Mouse (Mus musculus): ENCODE measurements around the gene Car9. TPM values are rescaled to one million over a fixed set of nuclear protein-coding genes. Genes with fewer than 3 reads are reported as not detected.

Car9 gene
- polyA plus RNA-seq, 1 experiment from 2014 or later = not detected

DNA sequence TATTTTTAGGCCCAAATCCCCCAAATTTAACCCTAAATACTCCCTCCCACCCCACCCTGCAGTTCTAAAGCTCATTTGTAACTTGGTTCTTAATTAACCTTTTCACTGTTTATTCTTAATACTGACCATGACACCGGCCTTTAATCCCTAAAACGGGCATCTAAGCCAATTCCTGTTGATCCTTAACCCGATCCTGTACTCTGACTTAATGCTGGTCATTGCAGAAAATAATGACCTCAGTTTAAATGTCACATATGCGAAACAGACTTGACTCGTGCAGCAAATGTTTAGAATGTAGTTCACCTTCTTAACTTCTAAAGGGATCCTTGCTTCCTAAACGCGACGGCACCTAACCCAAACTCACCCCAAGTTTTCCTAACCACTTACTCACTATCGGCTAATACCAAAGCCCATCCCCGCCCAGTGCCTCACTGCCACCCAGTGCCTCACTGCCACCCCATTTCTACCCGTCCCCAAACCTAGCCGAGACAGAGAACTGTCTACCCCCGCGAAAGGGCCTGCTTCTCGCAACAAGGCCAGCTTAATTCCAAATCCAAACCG is 54.8 kb downstream of the Car9 start:
- peak overlapping the region; percentile 80 for H3K4me2 ChIP-seq (ENCODE audit: low read depth, low read length)
- peak overlapping the region; percentile 71 for H3K9ac ChIP-seq (replicated peaks; ENCODE audit: low read depth, low read length)
- peaks cover 15% of the 10 kb centered on the region for H3K36me3 ChIP-seq (ENCODE audit: control insufficient read depth, insufficient read depth, low read length)
- H3K4me3 ChIP-seq (ENCODE audit: low read depth, low read length) = peak overlapping the region; percentile 63
- WGBS = 3% methylated on average over 16 of the region's 16 CpGs
- ATAC-seq (ENCODE audit: low read depth) = no peak; the same call in 1 of the 2 replicates
- peak overlapping the region; percentile 95 for H3K27ac ChIP-seq (ENCODE audit: low read depth, low read length)
- H3K9me3 ChIP-seq (ENCODE audit: control insufficient read depth, low read length) = no peaks in the 10 kb centered on the region
- H3K27me3 ChIP-seq (ENCODE audit: control insufficient read depth, insufficient read depth, low read length) = no peaks in the 10 kb centered on the region
- H3K4me1 ChIP-seq (ENCODE audit: control insufficient read depth, insufficient read depth, low read length) = peaks cover 32% of the 10 kb centered on the region

DNA sequence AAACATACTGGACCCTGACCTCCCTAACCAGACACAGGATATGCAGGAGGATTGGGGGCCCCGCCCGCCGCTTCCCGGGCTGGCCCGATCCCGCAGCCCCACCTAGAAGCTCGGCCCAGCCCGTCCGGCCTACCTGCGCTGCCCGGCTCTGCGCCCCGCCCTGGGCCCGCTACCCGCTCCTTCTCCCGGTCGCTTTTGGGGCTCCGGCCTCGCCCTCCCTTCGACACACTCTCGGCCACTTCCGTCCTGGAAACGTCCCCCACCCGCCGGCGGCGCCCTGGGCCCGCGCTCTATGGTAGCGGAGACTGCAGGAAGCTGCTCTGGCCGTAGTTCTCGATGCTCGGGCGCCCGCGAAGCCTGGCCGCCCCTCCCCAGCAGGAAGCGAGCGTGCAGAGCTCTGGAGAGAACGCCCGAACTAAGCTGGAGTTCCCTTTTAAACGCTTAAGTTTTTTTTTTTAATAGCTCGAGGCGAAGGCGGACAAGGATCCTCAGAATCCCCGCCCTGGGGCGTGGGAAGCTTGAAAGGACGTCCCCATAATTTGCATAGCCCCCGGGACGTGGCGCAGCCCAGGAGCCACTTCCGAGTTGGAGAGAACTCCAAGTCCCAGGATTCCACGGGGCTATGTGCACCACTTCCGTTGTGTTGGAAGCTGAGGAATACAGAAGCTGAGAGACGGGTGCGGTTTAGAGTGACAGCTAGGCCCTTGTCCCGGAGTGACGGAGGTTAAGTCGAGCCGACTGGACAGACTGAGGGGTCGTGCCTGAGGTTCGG is 55.4 kb downstream of the Car9 start, which contains the start of the genes Creb3 and Tln1:
Gene Creb3 (plus strand): TSS at position 336 of the 772 bp plus-strand sequence.
Gene Tln1 (minus strand): TSS at position 695 of the 772 bp plus-strand sequence.
- Histone ChIP-seq H3K27me3 (ENCODE audit: control insufficient read depth, insufficient read depth, low read length) (no peaks in the 10 kb centered on the region), H3K9ac (replicated peaks; ENCODE audit: low read depth, low read length) (peak within 1 kb of the TSS; percentile 71), H3K4me2 (ENCODE audit: low read depth, low read length) (peak within 1 kb of the TSS; percentile 95), H3K27ac (ENCODE audit: low read depth, low read length) (peak within 1 kb of the TSS; percentile 95), H3K9me3 (ENCODE audit: control insufficient read depth, low read length) (no peaks in the 10 kb centered on the region), H3K4me3 (ENCODE audit: low read depth, low read length) (peak within 1 kb of the TSS; percentile 63), H3K36me3 (ENCODE audit: control insufficient read depth, insufficient read depth, low read length) (peaks cover 22% of the 10 kb centered on the region), H3K4me1 (ENCODE audit: control insufficient read depth, insufficient read depth, low read length) (peaks cover 32% of the 10 kb centered on the region)
- under 1% methylated on average over 62 of the region's 62 CpGs for WGBS
- peak; percentile 97 for ATAC-seq (ENCODE audit: low read depth)

DNA sequence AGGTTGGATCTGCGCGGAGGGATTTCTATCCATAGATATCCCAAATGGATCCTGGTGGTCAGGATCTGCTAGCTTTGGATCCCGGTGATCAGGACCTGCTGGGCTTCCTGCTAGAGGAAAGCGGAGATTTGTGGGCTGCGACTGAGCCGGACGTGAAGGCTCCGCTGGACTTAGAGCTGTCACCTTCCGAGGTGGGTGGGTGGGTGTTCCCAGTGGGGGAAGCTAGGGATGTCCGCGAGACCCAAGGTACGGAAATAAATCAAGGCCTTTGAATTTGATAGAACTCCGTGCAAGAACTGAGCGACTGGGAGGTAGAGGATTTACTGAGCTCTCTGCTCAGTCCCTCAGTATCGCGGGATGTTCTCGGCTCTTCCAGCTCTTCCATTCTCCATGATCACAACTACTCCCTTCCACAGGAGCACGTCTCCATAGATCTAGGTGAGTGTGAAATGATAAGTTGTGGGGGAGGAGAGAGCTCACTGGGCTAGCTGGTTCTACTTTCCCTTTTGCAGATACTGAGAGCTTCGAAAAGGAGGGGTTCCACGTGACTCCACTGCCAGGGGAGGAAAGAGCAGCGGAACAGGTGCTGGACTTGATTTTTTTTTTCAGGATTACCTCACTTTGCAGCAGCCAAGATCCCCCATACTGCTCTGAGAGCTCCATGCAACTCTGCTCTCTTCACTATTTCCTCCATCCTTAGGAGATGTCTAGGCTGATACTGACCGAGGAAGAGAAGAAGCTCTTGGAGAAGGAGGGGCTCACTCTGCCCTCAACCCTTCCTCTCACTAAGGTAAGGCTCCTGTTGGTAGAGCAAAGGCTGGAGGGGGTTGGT is 56.2 kb downstream of the Car9 start:
- Histone ChIP-seq H3K4me1 (ENCODE audit: control insufficient read depth, insufficient read depth, low read length) (peaks cover 32% of the 10 kb centered on the region), H3K27me3 (ENCODE audit: control insufficient read depth, insufficient read depth, low read length) (no peaks in the 10 kb centered on the region), H3K4me2 (ENCODE audit: low read depth, low read length) (peak overlapping the region; percentile 95), H3K36me3 (ENCODE audit: control insufficient read depth, insufficient read depth, low read length) (peaks cover 29% of the 10 kb centered on the region), H3K4me3 (ENCODE audit: low read depth, low read length) (peak overlapping the region; percentile 63), H3K27ac (ENCODE audit: low read depth, low read length) (peak overlapping the region; percentile 95), H3K9me3 (ENCODE audit: control insufficient read depth, low read length) (no peaks in the 10 kb centered on the region), H3K9ac (replicated peaks; ENCODE audit: low read depth, low read length) (peak overlapping the region; percentile 71)
- 9% methylated on average over 22 of the region's 22 CpGs for WGBS
- ATAC-seq (ENCODE audit: low read depth) = no peak; the same call in 1 of the 2 replicates

Other genes with a start within 250 kb of the Car9 start
- 0.68 and 0.86 TPM in 2 replicates for gene Atp8b5, start 239.8 kb upstream of the Car9 start, polyA plus RNA-seq (2014; fragmentation: Nextera tagmentation; extraction: Ambion mirVana)
- 43.4 and 75.4 TPM in 2 replicates for gene Rusc2, start 125.0 kb upstream of the Car9 start, polyA plus RNA-seq (2014; fragmentation: Nextera tagmentation; extraction: Ambion mirVana)
- gene Fam166b, start 77.8 kb upstream of the Car9 start, polyA plus RNA-seq (2014; fragmentation: Nextera tagmentation; extraction: Ambion mirVana) = 1.2 and 1.4 TPM in 2 replicates
- 16.4 and 19.0 TPM in 2 replicates for gene Tesk1, start 65.0 kb upstream of the Car9 start, polyA plus RNA-seq (2014; fragmentation: Nextera tagmentation; extraction: Ambion mirVana)
- gene Cd72, start 52.3 kb upstream of the Car9 start, polyA plus RNA-seq (2014; fragmentation: Nextera tagmentation; extraction: Ambion mirVana) = 6.6 and 7.4 TPM in 2 replicates
- not detected in 2 replicates for gene Sit1, start 23.2 kb upstream of the Car9 start, polyA plus RNA-seq (2014; fragmentation: Nextera tagmentation; extraction: Ambion mirVana)
- gene Ccdc107, start 14.1 kb upstream of the Car9 start, polyA plus RNA-seq (2014; fragmentation: Nextera tagmentation; extraction: Ambion mirVana) = 81.4 and 87.2 TPM in 2 replicates
- 3.6 and 6.2 TPM in 2 replicates for gene Arhgef39, start 7.3 kb upstream of the Car9 start, polyA plus RNA-seq (2014; fragmentation: Nextera tagmentation; extraction: Ambion mirVana)
- 7.2 and 13.3 TPM in 2 replicates for gene Tpm2, start 16.8 kb downstream of the Car9 start, polyA plus RNA-seq (2014; fragmentation: Nextera tagmentation; extraction: Ambion mirVana)
- 86.2 and 92.8 TPM in 2 replicates for gene Creb3, start 55.4 kb downstream of the Car9 start, polyA plus RNA-seq (2014; fragmentation: Nextera tagmentation; extraction: Ambion mirVana)
- 48.8 and 57.8 TPM in 2 replicates for gene Tln1, start 55.7 kb downstream of the Car9 start, polyA plus RNA-seq (2014; fragmentation: Nextera tagmentation; extraction: Ambion mirVana)
- gene Rgp1, start 71.7 kb downstream of the Car9 start, polyA plus RNA-seq (2014; fragmentation: Nextera tagmentation; extraction: Ambion mirVana) = 24.1 and 28.2 TPM in 2 replicates
- 44.4 and 48.5 TPM in 2 replicates for gene Gba2, start 71.9 kb downstream of the Car9 start, polyA plus RNA-seq (2014; fragmentation: Nextera tagmentation; extraction: Ambion mirVana)
- gene Msmp, start 77.5 kb downstream of the Car9 start, polyA plus RNA-seq (2014; fragmentation: Nextera tagmentation; extraction: Ambion mirVana) = 1.9 TPM in 1 of 2 replicates, not detected in the other
- gene Npr2, start 125.0 kb downstream of the Car9 start, polyA plus RNA-seq (2014; fragmentation: Nextera tagmentation; extraction: Ambion mirVana) = 15.9 and 19.2 TPM in 2 replicates
- 2.4 and 4.6 TPM in 2 replicates for gene Spag8, start 146.6 kb downstream of the Car9 start, polyA plus RNA-seq (2014; fragmentation: Nextera tagmentation; extraction: Ambion mirVana)
- gene Hint2, start 149.5 kb downstream of the Car9 start, polyA plus RNA-seq (2014; fragmentation: Nextera tagmentation; extraction: Ambion mirVana) = 67.1 and 73.9 TPM in 2 replicates
- gene Tmem8b, start 162.0 kb downstream of the Car9 start, polyA plus RNA-seq (2014; fragmentation: Nextera tagmentation; extraction: Ambion mirVana) = 11.4 and 13.3 TPM in 2 replicates
- 1.6 and 1.7 TPM in 2 replicates for gene Fam221b, start 162.2 kb downstream of the Car9 start, polyA plus RNA-seq (2014; fragmentation: Nextera tagmentation; extraction: Ambion mirVana)
- not detected in 2 replicates for gene Olfr70, start 193.8 kb downstream of the Car9 start, polyA plus RNA-seq (2014; fragmentation: Nextera tagmentation; extraction: Ambion mirVana)
- not detected in 2 replicates for gene Olfr71, start 203.3 kb downstream of the Car9 start, polyA plus RNA-seq (2014; fragmentation: Nextera tagmentation; extraction: Ambion mirVana)
- 0.19 and 0.24 TPM in 2 replicates for gene Hrct1, start 220.2 kb downstream of the Car9 start, polyA plus RNA-seq (2014; fragmentation: Nextera tagmentation; extraction: Ambion mirVana)
- gene Spaar, start 223.1 kb downstream of the Car9 start, polyA plus RNA-seq (2014; fragmentation: Nextera tagmentation; extraction: Ambion mirVana) = 0.10 TPM in 1 of 2 replicates, not detected in the other

Data from neural tube, embryonic 14.5 days (tissue).